Mouse (Mus musculus) bone marrow, adult 2 months (tissue): ENCODE measurements at regions not wholly inside any gene's neighbourhood (a gene's known extent, or its start where the extent isn't known, plus 50 kb on each side); places are given as distances from the start of the nearest gene placed in this dataset.

Experiments used
- CTCF ChIP-seq: fragments of 200-500 bp; IDR thresholded peaks from 2 replicates; pipeline ENCODE4 v1.5.1; 2011; ENCODE audit warnings: low read length, control low read depth; ENCODE audit not compliant: control insufficient read depth, insufficient read depth
- POLR2A ChIP-seq: fragments of 200-500 bp; IDR thresholded peaks from 2 replicates; pipeline ENCODE4 v1.6.1; 2011; ENCODE audit warnings: low read depth, mild to moderate bottlenecking, control low read depth, low read length, borderline replicate concordance; ENCODE audit not compliant: control insufficient read depth

DNA sequence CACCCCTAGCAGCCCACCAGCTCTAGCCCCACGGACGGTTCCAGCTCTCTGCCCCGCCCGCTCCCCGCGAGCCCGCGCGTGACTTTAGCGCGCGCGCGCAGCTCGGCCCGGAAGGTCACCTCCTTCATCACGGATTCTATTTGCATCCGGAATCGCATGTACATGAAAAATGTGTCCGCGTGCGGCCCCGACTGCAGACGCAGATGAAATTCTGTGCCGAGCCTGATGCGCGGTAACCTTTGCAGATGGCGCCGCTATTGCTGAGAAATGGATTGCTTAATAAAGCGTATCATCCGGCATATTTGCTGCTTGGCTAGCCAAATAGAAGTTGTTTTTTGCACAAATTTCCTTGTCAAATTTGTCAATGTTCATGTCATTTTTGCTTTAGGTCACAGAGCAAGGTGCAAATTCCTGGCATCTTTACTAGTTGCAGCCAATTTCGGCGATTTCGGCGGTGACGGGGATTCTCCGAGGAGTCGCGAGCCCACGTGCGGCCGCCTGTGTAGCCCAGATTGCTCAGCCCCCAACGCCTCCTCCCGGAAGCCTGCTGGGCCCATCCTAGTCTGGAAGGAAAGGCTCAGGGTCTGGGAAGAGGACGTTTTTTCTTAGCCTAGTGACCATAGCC is 81.1 kb upstream of the Pax2 start:
- TF ChIP-seq POLR2A (no peak), CTCF (no peak)
